Mouse (Mus musculus) forebrain, embryonic 16.5 days (tissue): ENCODE data around the gene Map6. TPM values are rescaled to one million over a fixed set of nuclear protein-coding genes. Genes with fewer than 3 reads are reported as not detected.
"Not testable (repeated sequence)": the region's sequence is repeated elsewhere in the genome, so short reads cannot be mapped to it uniquely, and the experiment has no call there.

ENCODE experiments used
- ATAC-seq: fragments of 200-750 bp; cut with Nextera tagmentation; 2 replicates; pipeline ENCODE4 v1.8.0; 2017; ENCODE audit warnings: mild to moderate bottlenecking, moderate library complexity
- H3K27ac ChIP-seq: fragments of 300-500 bp; sonication (generic); 2 replicates; pipeline ENCODE4 v1.5.1; 2014; ENCODE audit warnings: low read length, control low read depth
- H3K27me3 ChIP-seq: fragments of 300-500 bp; sonication (generic); replicated peaks from 2 replicates; pipeline ENCODE4 v1.6.1; 2014; ENCODE audit warnings: low read length; ENCODE audit not compliant: control insufficient read depth, insufficient read depth
- H3K36me3 ChIP-seq: fragments of 300-500 bp; sonication (generic); 2 replicates; pipeline ENCODE4 v1.6.1; 2014; ENCODE audit not compliant: control insufficient read depth, insufficient read depth
- H3K4me1 ChIP-seq: fragments of 300-500 bp; sonication (generic); replicated peaks from 2 replicates; pipeline ENCODE4 v1.6.1; 2014; ENCODE audit warnings: low read length; ENCODE audit not compliant: control insufficient read depth, insufficient read depth
- H3K4me2 ChIP-seq: fragments of 300-500 bp; sonication (generic); 2 replicates; pipeline ENCODE4 v1.6.1; 2014; ENCODE audit warnings: mild to moderate bottlenecking, low read length, control low read depth
- H3K4me3 ChIP-seq: fragments of 300-500 bp; sonication (generic); replicated peaks from 2 replicates; pipeline ENCODE4 v1.5.1; 2014; ENCODE audit warnings: mild to moderate bottlenecking, low read length, control low read depth
- H3K9ac ChIP-seq: fragments of 300-500 bp; sonication (generic); replicated peaks from 2 replicates; pipeline ENCODE4 v1.6.1; 2014; ENCODE audit warnings: low read depth, low read length, control low read depth
- H3K9me3 ChIP-seq: fragments of 300-500 bp; sonication (generic); 2 replicates; pipeline ENCODE4 v1.6.1; 2016; ENCODE audit warnings: low read length; ENCODE audit not compliant: control insufficient read depth
- WGBS: fragments of 180-500 bp; shearing (Covaris S2); extraction: QIAGEN DNeasy Blood & Tissue Kit; methylation state at CpG from one replicate; pipeline ENCODE4 v1.1.7; 2014; 5-methylcytosine and 5-hydroxymethylcytosine counted together
- polyA plus RNA-seq: library from polyadenylated mRNA; unstranded; fragments of >200 nt; fragmentation: Nextera tagmentation; extraction: Ambion mirVana; gene quantifications from 2 replicates; pipeline ENCODE4 v1.2.1, GENCODE M21; 2015

Gene Map6
- polyA plus RNA-seq, 1 experiment from 2014 or later, result 90.0 TPM

DNA sequence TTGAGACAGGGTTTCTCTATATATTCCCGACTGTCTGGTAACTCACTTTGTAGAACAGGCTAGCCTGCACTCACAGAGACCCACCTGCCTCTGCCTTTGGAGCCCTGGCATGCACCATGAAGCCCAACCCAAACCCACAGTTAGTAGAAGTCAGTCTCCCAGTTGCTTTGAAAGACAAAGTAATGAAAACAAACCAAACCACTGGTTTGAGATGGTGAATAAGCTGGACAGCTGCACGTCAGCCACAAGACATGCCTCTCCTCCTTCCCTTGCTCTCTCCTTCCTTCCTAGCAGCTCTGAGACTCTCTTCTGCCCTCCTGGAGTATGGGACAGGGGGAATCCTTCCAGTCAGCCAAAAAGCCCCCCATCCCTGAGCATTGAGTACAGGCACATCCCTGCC lies 94.9 kb downstream of the Map6 start:
- ATAC-seq, result no peak
- WGBS, result 98% methylated on average over 2 of the region's 2 CpGs
- H3K36me3 ChIP-seq, result no peaks in the 10 kb centered on the region
- no peak overlapping the region for H3K4me3 ChIP-seq
- H3K9me3 ChIP-seq, result no peaks in the 10 kb centered on the region
- no peak overlapping the region for H3K27ac ChIP-seq
- H3K4me1 ChIP-seq, result peaks cover 19% of the 10 kb centered on the region
- no peak overlapping the region for H3K9ac ChIP-seq
- H3K27me3 ChIP-seq, result no peaks in the 10 kb centered on the region
- H3K4me2 ChIP-seq, result no peak overlapping the region

DNA sequence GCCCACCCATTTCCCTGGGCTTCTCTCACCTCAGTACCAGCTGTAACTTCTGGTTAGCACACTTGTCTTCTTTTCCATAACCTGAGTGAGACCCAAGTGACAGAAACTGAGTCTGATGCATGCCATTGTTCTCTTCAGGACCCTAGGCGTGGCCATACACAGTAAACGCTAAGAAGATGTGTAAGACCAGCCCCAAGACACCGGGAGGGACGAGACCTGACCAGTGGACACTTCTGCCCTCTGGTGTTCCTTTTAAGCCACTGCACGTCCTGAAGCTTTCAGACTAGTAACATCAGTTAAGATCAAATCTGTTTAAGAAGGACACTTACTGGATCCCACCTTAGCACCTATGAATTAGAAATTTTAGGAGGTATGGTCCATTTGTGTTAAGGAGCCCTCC lies 97.8 kb downstream of the Map6 start:
- Histone ChIP-seq H3K4me3 (no peak overlapping the region), H3K4me2 (no peak overlapping the region), H3K27me3 (no peaks in the 10 kb centered on the region), H3K9ac (no peak overlapping the region), H3K36me3 (no peaks in the 10 kb centered on the region), H3K4me1 (peaks cover 14% of the 10 kb centered on the region), H3K27ac (no peak overlapping the region), H3K9me3 (no peaks in the 10 kb centered on the region)
- WGBS, result under 1% methylated on average over 5 of the region's 5 CpGs
- peak; percentile 45 for ATAC-seq

DNA sequence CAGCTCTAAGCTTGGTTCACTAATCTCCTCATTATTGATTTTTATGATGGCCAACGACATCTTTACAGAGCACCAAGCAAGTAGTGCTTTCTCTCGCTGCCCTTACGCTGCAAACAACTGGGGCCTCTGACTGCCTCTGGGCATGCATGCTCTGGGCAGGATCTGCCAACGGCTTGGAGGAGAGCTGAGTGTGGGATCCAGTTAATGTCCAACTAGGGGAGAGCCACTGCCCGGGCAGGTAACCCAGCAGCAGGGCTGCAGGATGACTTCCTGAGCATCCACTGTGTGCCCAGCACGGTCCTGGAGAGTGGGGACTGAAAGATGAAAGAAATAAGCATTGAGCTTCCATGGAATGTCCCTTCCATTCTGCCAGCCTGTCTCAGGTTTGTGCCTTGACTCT lies 99.5 kb downstream of the Map6 start:
- no peak overlapping the region for H3K9ac ChIP-seq
- H3K9me3 ChIP-seq, result no peaks in the 10 kb centered on the region
- H3K4me2 ChIP-seq, result no peak overlapping the region
- no peaks in the 10 kb centered on the region for H3K27me3 ChIP-seq
- ATAC-seq, result no peak
- whole genome bisulfite sequencing, result 74% methylated on average over 6 of the region's 6 CpGs
- peaks cover 3% of the 10 kb centered on the region; the same call in 1 of the 2 replicates for H3K4me1 ChIP-seq
- H3K27ac ChIP-seq, result no peak overlapping the region
- H3K4me3 ChIP-seq, result no peak overlapping the region
- no peaks in the 10 kb centered on the region for H3K36me3 ChIP-seq

DNA sequence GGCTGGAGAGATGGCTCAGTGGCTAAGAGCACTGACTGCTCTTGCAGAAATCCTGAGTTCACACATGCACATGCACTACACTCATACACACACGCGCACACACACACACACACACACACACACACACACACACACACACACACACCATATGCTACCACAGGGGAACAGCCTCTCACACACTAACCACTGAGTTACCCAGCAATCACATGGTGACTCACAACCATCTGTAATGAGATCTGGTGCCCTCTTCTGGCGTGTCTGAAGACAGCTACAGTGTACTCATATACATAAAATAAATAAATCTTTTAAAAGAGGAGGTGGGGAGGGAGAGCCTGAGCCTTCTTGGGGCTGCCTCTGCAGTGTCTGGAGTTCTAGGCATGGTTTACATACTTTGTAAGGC lies 107.1 kb downstream of the Map6 start:
- H3K27ac ChIP-seq, result not testable (repeated sequence)
- peak; percentile 57 for ATAC-seq
- 54% methylated on average over 3 of the region's 3 CpGs for WGBS

DNA sequence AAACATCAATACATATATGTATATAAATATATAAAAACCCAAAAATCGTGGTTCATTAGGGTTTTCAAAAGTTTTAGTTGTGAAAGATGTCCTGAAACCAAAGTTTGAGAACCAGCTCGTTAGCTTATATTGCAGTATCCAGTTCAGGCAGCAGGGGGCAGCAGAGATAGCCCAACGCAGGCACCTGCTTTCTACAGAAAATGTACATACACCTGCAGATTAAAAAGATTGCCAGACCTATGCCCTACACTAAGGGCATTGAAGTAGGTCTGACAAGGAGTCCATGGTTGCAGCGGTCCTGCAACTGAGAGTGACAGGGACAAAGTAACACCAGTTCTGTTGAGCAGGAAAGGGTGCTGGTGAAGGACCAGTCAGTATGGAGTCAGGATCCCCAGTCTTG lies 108.2 kb downstream of the Map6 start:
- Histone ChIP-seq H3K27me3 (no peaks in the 10 kb centered on the region), H3K27ac (no peak overlapping the region), H3K4me1 (peaks cover 3% of the 10 kb centered on the region; the same call in 1 of the 2 replicates), H3K4me3 (no peak overlapping the region), H3K36me3 (no peaks in the 10 kb centered on the region), H3K9me3 (no peaks in the 10 kb centered on the region; the same call in 1 of the 2 replicates), H3K9ac (no peak overlapping the region), H3K4me2 (no peak overlapping the region)
- no peak for ATAC-seq
- WGBS, result 5% methylated on average over 4 of the region's 4 CpGs

More for the DNA sequence above, 107.1 kb downstream of the Map6 start:
- not testable (repeated sequence) for H3K4me1 ChIP-seq, H3K9ac ChIP-seq, H3K9me3 ChIP-seq, H3K4me2 ChIP-seq, H3K27me3 ChIP-seq, H3K4me3 ChIP-seq, H3K36me3 ChIP-seq

DNA sequence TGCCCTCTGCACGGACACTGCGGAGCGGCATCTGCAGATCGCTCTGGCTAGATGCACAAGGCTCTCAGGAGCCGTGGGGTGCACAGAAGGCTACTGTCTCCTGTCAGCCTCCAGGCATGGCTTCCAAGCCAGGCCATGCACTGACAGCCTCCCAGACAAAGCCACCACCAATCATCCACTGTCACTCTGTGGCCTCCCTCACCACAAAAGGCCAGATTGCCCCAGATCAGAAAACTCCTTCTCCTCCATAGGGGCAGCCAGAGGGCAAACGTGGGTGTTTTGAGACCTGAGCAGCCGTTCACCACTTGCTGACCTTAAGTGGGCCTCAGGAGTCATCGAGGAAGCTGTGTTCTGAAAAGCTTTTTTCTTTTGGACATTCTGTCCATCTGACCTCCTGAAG lies 111.6 kb downstream of the Map6 start:
- no peak overlapping the region for H3K4me3 ChIP-seq
- H3K27ac ChIP-seq, result no peak overlapping the region
- no peak for ATAC-seq
- H3K4me1 ChIP-seq, result peaks cover 15% of the 10 kb centered on the region
- no peaks in the 10 kb centered on the region; the same call in 1 of the 2 replicates for H3K9me3 ChIP-seq
- WGBS, result 86% methylated on average over 8 of the region's 8 CpGs
- no peak overlapping the region for H3K9ac ChIP-seq
- no peak overlapping the region for H3K4me2 ChIP-seq
- H3K27me3 ChIP-seq, result no peaks in the 10 kb centered on the region
- H3K36me3 ChIP-seq, result no peaks in the 10 kb centered on the region

DNA sequence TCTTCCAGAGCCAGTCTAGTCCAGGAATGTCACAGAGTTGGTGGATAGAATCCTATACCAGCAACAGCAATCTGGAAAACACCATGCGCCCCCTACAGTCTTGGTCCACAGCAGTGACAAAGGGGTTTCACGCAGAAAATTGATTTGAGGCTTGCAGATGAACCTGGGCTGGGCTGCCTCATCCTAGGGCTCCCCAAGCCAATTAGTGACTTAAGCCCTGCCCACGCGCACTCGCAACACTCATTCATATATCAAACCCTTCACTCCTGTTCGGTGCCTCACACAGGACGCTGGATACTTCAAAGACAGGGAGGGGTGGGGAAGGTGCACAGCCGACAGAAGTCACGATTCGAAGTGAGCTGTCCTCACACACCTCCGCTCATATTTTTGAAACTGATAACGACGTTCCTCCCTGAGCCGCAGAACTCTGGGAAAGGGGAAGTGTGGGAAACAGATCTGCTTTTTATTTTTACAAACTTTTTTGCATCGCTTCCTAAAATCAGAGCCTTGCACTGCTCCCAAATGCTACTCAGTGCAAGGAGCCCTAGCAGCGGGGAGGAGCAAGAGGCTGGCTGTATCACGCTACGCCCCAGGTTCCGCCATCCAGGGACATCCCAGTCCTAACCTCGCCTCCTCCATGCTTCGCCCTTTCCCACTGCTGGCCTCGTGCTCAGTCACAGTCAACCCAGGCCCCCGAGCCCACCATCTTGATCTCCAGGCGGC lies 113.4 kb downstream of the Map6 start:
- no peaks in the 10 kb centered on the region; the same call in 1 of the 2 replicates for H3K9me3 ChIP-seq
- peak; percentile 73 for ATAC-seq
- H3K4me1 ChIP-seq, result peaks cover 30% of the 10 kb centered on the region
- peak overlapping the region; percentile 65 for H3K4me2 ChIP-seq
- no peaks in the 10 kb centered on the region for H3K36me3 ChIP-seq
- H3K4me3 ChIP-seq, result peak overlapping the region; percentile 90
- H3K27me3 ChIP-seq, result no peaks in the 10 kb centered on the region
- peak overlapping the region; percentile 82 for H3K9ac ChIP-seq
- peak overlapping the region; percentile 94 for H3K27ac ChIP-seq
- WGBS, result under 1% methylated on average over 24 of the region's 24 CpGs

DNA sequence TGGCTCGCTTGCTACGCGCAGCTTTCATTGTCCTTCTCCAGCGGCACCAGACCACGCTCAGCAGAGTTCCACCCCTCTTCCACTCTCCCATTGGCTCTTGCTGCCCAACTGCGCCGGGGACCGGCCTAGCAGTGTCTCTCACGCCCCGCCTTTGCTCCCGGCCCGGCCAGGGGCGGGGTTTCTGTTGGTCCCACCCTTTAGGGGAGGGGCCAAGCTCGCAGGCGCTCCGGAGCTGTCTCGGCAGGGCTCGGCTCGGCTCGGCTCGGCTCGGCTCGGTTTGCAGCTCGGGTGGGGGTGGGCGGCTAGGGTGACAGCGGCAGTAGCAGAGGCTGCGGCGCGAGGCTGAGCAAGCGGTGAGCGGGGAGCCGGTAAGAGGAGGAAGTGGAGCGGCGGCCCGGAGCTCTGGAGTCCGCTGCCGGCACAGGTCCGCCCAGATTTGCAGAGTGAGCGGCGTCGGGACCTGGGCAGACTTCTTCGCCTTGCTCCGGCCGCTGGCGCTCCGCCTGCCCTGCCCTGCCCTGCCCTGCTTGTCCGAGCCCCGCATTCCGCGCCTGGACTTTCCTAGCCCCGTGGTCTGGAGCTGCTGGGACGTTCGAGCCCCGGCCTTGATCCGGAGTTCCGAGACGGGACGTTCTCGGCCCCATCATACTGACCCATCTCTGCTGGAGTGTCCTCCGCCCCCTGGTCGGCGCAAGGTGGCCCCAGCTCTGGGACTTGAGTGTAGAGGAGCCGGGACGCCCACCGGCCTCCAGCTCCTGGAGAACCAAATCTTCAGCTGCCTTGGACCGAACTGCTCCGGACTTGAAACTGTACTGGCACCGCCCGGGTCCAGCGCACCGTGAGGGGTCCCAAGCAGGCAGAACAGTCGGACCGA lies 114.2 kb downstream of the Map6 start, which contains the start of gene Gdpd5:
Gene Gdpd5, plus strand, starts transcription at position 201 of the 874 bp plus-strand sequence.
- H3K4me3 ChIP-seq, result peak within 1 kb of the TSS; percentile 90
- under 1% methylated on average over 68 of the region's 73 CpGs for WGBS
- H3K4me1 ChIP-seq, result peaks cover 37% of the 10 kb centered on the region

More for the DNA sequence above, 114.2 kb downstream of the Map6 start, which contains the start of gene Gdpd5:
- Histone ChIP-seq H3K27ac (peak within 1 kb of the TSS; percentile 94), H3K36me3 (no peaks in the 10 kb centered on the region), H3K27me3 (no peaks in the 10 kb centered on the region), H3K9ac (peak within 1 kb of the TSS; percentile 82), H3K4me2 (peak within 1 kb of the TSS; percentile 65), H3K9me3 (no peaks in the 10 kb centered on the region; the same call in 1 of the 2 replicates)
- ATAC-seq, result peak; percentile 96
